Mouse (Mus musculus) kidney, postnatal 0 days (tissue): ENCODE data around the gene Cfap126. TPM values are rescaled to one million over a fixed set of nuclear protein-coding genes. Genes with fewer than 3 reads are reported as not detected.

Experiments used
- ATAC-seq: fragments of 200-750 bp; cut with Nextera tagmentation; replicated peaks from 2 replicates; pipeline ENCODE4 v1.8.0; 2017; ENCODE audit warnings: low read depth, moderate number of reproducible peaks, moderate TSS enrichment, moderate library complexity; ENCODE audit not compliant: low FRiP score
- DNase-seq: peaks from one replicate; pipeline ENCODE4 v3.0.0-alpha.2; 2016; ENCODE audit warnings: low spot score
- H3K27ac ChIP-seq: fragments of 300-500 bp; sonication (generic); 2 replicates; pipeline ENCODE4 v1.5.1; 2014; ENCODE audit warnings: mild to moderate bottlenecking
- H3K27me3 ChIP-seq: fragments of 300-500 bp; sonication (generic); 2 replicates; pipeline ENCODE4 v1.6.1; 2014; ENCODE audit warnings: low read length, mixed read lengths; ENCODE audit not compliant: insufficient read depth
- H3K36me3 ChIP-seq: fragments of 300-500 bp; sonication (generic); 2 replicates; pipeline ENCODE4 v1.6.1; 2014; ENCODE audit warnings: low read length, mixed read lengths; ENCODE audit not compliant: insufficient read depth
- H3K4me1 ChIP-seq: fragments of 300-500 bp; sonication (generic); replicated peaks from 2 replicates; pipeline ENCODE4 v1.6.1; 2014; ENCODE audit warnings: antibody characterized with exemption, low read length, mixed read lengths; ENCODE audit not compliant: insufficient read depth
- H3K4me2 ChIP-seq: fragments of 300-500 bp; sonication (generic); 2 replicates; pipeline ENCODE4 v1.6.1; 2014; ENCODE audit warnings: mild to moderate bottlenecking, low read length, moderate library complexity, mixed read lengths
- H3K4me3 ChIP-seq: fragments of 300-500 bp; sonication (generic); replicated peaks from 2 replicates; pipeline ENCODE4 v1.5.1; 2014; ENCODE audit warnings: low read depth, low read length
- H3K9ac ChIP-seq: fragments of 300-500 bp; sonication (generic); 2 replicates; pipeline ENCODE4 v1.6.1; 2014; ENCODE audit warnings: low read depth, low read length
- H3K9me3 ChIP-seq: fragments of 300-500 bp; sonication (generic); replicated peaks from 2 replicates; pipeline ENCODE4 v1.6.1; 2016; ENCODE audit warnings: low read length, inconsistent platforms, mixed read lengths
- CTCF ChIP-seq: IDR thresholded peaks from 2 replicates; pipeline ENCODE4 v1.5.1; 2016; ENCODE audit warnings: antibody characterized with exemption, low read depth, mild to moderate bottlenecking, moderate library complexity
- WGBS: fragments of 180-500 bp; shearing (Covaris S2); extraction: QIAGEN DNeasy Blood & Tissue Kit; methylation state at CpG from one replicate; pipeline ENCODE4 v1.1.7; 2014; 5-methylcytosine and 5-hydroxymethylcytosine counted together
- polyA plus RNA-seq: library from polyadenylated mRNA; unstranded; fragments of >200 nt; fragmentation: Nextera tagmentation; extraction: Ambion mirVana; gene quantifications from 2 replicates; pipeline ENCODE4 v1.2.1, GENCODE M21; 2015

The Cfap126 gene
- polyA plus RNA-seq, 1 experiment from 2014 or later: 4.6 TPM

DNA sequence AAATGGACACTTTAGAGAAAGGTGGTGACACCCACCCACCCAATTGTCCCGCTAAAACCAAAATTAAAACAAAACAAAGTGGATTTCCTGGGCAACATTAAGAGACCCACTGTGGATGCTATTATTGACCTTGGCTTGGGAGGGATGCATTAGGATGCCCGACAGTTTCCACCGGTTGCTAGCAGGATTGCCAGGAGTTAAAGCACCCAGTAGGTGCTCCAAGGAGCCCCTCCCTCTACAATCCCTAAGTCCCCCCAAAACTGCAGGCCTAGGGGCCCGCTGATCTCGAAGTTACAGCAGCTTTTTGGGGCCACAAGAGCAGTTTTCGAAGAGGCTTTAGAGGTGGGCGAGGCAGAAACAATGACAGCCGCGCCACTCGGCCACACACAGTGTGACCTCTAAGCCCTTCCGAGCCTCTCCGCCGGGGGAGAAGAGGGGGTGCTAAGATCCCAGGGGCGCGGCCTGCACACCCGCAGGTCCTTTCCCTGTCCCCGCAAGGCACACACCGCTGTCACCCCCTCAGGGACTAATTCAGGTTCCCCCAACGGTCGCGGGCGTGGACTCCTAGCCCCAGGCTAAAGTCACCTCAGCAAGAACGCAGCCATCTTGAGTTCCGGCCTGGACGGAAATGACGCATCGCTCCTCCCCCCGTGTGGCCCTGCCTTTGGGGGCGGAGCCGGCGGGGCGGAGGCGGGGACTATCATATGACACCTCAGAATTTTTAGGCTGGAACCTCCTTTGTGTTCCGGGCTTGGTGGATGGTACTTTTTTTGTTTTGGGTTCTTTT lies 36.4 kb downstream of the Cfap126 start, which contains the start of the genes Sdhc and Mpz:
TSS of gene Sdhc (minus strand) at position 630 of the 787 bp plus-strand sequence.
TSS of gene Mpz (plus strand) at position 738 of the 787 bp plus-strand sequence.
- no peak for TF ChIP-seq CTCF
- peak within 1 kb of the TSS; percentile 88 for H3K9ac ChIP-seq
- peak within 1 kb of the TSS; percentile 76 for H3K4me3 ChIP-seq
- no peaks in the 10 kb centered on the region for H3K27me3 ChIP-seq
- H3K4me1 ChIP-seq: peaks cover 3% of the 10 kb centered on the region; the same call in 1 of the 2 replicates
- DNase-seq (peak; percentile 97), ATAC-seq (peak; percentile 97)
- H3K27ac ChIP-seq: peak within 1 kb of the TSS; percentile 83
- no peaks in the 10 kb centered on the region for H3K9me3 ChIP-seq
- peak within 1 kb of the TSS; percentile 65 for H3K4me2 ChIP-seq
- peaks cover 3% of the 10 kb centered on the region; the same call in 1 of the 2 replicates for H3K36me3 ChIP-seq
- 1% methylated on average over 34 of the region's 34 CpGs for WGBS

- DNase-seq (peak; percentile 60), ATAC-seq (no peak)
- no peak for TF ChIP-seq CTCF
- H3K9ac ChIP-seq: peak overlapping the region; percentile 88
- no peaks in the 10 kb centered on the region for H3K9me3 ChIP-seq
- peak overlapping the region; percentile 81 for H3K27ac ChIP-seq
- H3K4me1 ChIP-seq: peaks cover 3% of the 10 kb centered on the region; the same call in 1 of the 2 replicates
- no peaks in the 10 kb centered on the region for H3K36me3 ChIP-seq
- H3K4me2 ChIP-seq: peak overlapping the region; percentile 65
- WGBS: 5% methylated on average over 18 of the region's 18 CpGs
- H3K4me3 ChIP-seq: peak overlapping the region; percentile 76
- no peaks in the 10 kb centered on the region for H3K27me3 ChIP-seq
These were observed 37.2 kb downstream of the Cfap126 start for GRCm38 (mm10) chr1:171150838-171151391.

GRCm38 (mm10) chr1:171151966-171152365 lies 38.2 kb downstream of the Cfap126 start:
- no peaks in the 10 kb centered on the region for H3K36me3 ChIP-seq
- H3K4me2 ChIP-seq: no peak overlapping the region
- no peaks in the 10 kb centered on the region for H3K9me3 ChIP-seq
- peaks cover 3% of the 10 kb centered on the region; the same call in 1 of the 2 replicates for H3K4me1 ChIP-seq
- no peak overlapping the region for H3K4me3 ChIP-seq
- TF ChIP-seq CTCF: no peak
- no peak overlapping the region for H3K27ac ChIP-seq
- DNase-seq (no peak), ATAC-seq (no peak)
- H3K9ac ChIP-seq: no peak overlapping the region
- no peaks in the 10 kb centered on the region for H3K27me3 ChIP-seq
- 71% methylated on average over 4 of the region's 4 CpGs for WGBS

- H3K36me3 ChIP-seq: no peaks in the 10 kb centered on the region
- ATAC-seq (no peak), DNase-seq (no peak)
- no peak overlapping the region for H3K9ac ChIP-seq
- H3K4me1 ChIP-seq: peaks cover 7% of the 10 kb centered on the region; the same call in 1 of the 2 replicates
- H3K9me3 ChIP-seq: no peaks in the 10 kb centered on the region
- no peak overlapping the region for H3K4me2 ChIP-seq
- H3K27ac ChIP-seq: no peak overlapping the region
- no peak overlapping the region for H3K4me3 ChIP-seq
- WGBS: 70% methylated on average over 3 of the region's 3 CpGs
- TF ChIP-seq CTCF: no peak
- no peaks in the 10 kb centered on the region for H3K27me3 ChIP-seq
These were observed 42.9 kb downstream of the Cfap126 start for GRCm38 (mm10) chr1:171156644-171157043.

DNA sequence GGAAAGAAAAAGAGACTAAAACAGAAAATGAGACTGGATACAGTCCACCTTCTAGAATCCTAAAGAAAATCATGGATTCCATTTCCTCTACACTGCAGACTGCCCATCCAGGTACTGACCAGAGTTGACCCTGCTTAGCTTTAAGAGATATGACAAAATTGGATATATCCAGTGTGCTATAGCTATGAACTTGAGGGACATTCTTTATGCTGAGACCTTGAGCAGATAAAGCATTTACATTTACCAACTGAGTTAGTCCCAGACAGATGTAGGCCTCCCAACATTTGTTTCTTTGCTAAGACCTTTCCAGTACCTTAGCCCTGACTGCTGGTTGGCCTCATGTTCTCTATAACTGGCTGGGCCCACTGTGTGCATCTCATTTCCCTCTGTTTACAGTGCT lies 44.2 kb downstream of the Cfap126 start:
- TF ChIP-seq CTCF: no peak
- no peak overlapping the region for H3K9ac ChIP-seq
- H3K4me3 ChIP-seq: no peak overlapping the region
- H3K4me2 ChIP-seq: no peak overlapping the region
- ATAC-seq: no peak
- no peak for DNase-seq
- no peaks in the 10 kb centered on the region for H3K9me3 ChIP-seq
- no peaks in the 10 kb centered on the region for H3K27me3 ChIP-seq
- H3K27ac ChIP-seq: no peak overlapping the region
- H3K36me3 ChIP-seq: no peaks in the 10 kb centered on the region
- H3K4me1 ChIP-seq: 0 out of 2 replicates have a peak, but pooled peaks cover 3% of the 10 kb centered on the region

DNA sequence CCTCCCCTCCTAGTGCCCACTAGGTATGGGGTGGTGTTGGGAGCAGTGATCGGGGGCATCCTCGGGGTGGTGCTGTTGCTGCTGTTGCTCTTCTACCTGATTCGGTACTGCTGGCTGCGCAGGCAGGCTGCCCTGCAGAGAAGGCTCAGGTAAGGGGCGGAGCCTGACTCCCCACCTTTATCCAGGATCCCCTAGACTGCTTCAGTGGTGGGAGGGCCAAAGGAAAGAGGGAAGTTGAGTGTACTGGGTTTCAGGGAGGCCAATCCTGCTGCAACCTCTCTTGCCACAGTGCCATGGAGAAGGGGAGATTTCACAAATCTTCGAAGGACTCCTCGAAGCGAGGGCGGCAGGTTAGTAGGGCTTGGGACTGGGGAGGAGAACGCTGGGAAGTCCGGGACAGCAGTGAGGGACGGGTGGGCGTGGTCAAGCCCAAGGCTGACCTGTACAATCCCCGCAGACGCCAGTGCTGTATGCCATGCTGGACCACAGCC lies 45.8 kb downstream of the Cfap126 start:
- ATAC-seq (0 out of 2 replicates have a peak, but pooled peaks have one; percentile 44), DNase-seq (no peak)
- no peaks in the 10 kb centered on the region for H3K36me3 ChIP-seq
- H3K9me3 ChIP-seq: no peaks in the 10 kb centered on the region
- peak; percentile 50 for TF ChIP-seq CTCF
- peak overlapping the region; percentile 47 for H3K4me2 ChIP-seq
- H3K9ac ChIP-seq: peak overlapping the region; percentile 32; the same call in 1 of the 2 replicates
- H3K27me3 ChIP-seq: no peaks in the 10 kb centered on the region
- no peak overlapping the region for H3K27ac ChIP-seq
- H3K4me3 ChIP-seq: peak overlapping the region; percentile 21
- 5% methylated on average over 15 of the region's 15 CpGs for WGBS
- H3K4me1 ChIP-seq: 0 out of 2 replicates have a peak, but pooled peaks cover 3% of the 10 kb centered on the region
